Mouse (Mus musculus) ES-E14 (cell line): Measurements from ENCODE around the gene Iqgap3.

Experiments used
- CHD2 ChIP-seq: IDR thresholded peaks from 2 replicates; pipeline ENCODE4 v1.6.1; 2014; ENCODE audit warnings: mild to moderate bottlenecking, low read depth, low read length, inconsistent platforms
- HCFC1 ChIP-seq: IDR thresholded peaks from 2 replicates; pipeline ENCODE4 v1.6.1; 2012; ENCODE audit warnings: low read length, inconsistent platforms, borderline replicate concordance; ENCODE audit not compliant: insufficient read depth
- MAFK ChIP-seq: IDR thresholded peaks from 2 replicates; pipeline ENCODE4 v1.6.1; 2014; ENCODE audit warnings: mild to moderate bottlenecking, low read depth, low read length, inconsistent platforms; ENCODE audit not compliant: insufficient read depth
- ZC3H11A ChIP-seq: IDR thresholded peaks from 2 replicates; pipeline ENCODE4 v1.6.1; 2012; ENCODE audit warnings: low read depth, mild to moderate bottlenecking, inconsistent platforms, low read length, borderline replicate concordance
- ZNF384 ChIP-seq: IDR thresholded peaks from 2 replicates; pipeline ENCODE4 v1.6.1; 2012; ENCODE audit warnings: low read depth, low read length, inconsistent platforms

- no peak for TF ChIP-seq ZC3H11A
- TF ChIP-seq MAFK = no peak
- no peak for TF ChIP-seq ZNF384
- TF ChIP-seq HCFC1 = no peak
- TF ChIP-seq CHD2 = no peak
Measured at GRCm38 (mm10) chr3:88136346-88136745, 54.6 kb downstream of the Iqgap3 start.
